In genomic region chr11:81757221-81757620, GRCm38 (mm10) we compare ENCODE assay signal across 13 mouse cellular contexts.
"Had no signal": no experiment of that assay in that cellular context is flagged by ENCODE, and none has a peak within 500 bp of the region (broad histone marks: within the 10 kb centered on the region; RNA-seq: fewer than 3 reads in every experiment).

No protein-coding gene starts in this region.

- DNase-seq: gastrocnemius, postnatal 10 days; gastrocnemius, postnatal 25 days; heart, adult 2 months; heart, postnatal 10 days; heart, postnatal 4 days; kidney, adult 18-20 months; kidney, adult 8-10 months; kidney, postnatal 10 days; kidney, postnatal 25 days; kidney, postnatal 4 days; liver; liver, embryonic 13.5 days; liver, postnatal 0 days had no signal
